Mouse (Mus musculus) cerebellum, postnatal 10 days (tissue): Measurements from ENCODE around the gene Lrig2.
"Not testable (repeated sequence)": the region's sequence is repeated elsewhere in the genome, so short reads cannot be mapped to it uniquely, and the experiment has no call there.

Source experiments
- DNase-seq, 2 experiments: peaks; one replicate each; pipeline ENCODE4 v3.0.0; 2021; ENCODE audit warnings: mixed read lengths in 2 of 2

The Lrig2 gene

GRCm38 (mm10) chr3:104431156-104431847 lies 80.4 kb downstream of the Lrig2 start:
- DNase-seq, result no peak

DNA sequence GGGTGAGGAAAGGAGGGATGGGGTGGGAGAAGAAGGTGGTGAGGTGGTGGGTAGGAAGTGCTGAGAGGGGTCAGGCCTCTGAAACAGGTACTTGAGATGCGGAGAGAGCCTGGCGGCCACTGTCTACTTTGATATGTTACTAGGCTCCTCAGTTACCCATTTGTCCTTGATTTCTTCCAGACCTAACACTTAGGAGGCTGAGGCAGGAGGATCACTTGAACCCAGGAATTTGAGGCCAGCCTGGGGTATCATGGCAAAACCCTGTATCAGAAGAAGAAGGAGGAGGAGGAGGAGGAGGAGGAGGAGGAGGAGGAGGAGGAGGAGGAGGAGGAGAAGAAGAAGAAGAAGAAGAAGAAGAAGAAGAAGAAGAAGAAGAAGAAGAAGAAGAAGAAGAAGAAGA lies 84.4 kb downstream of the Lrig2 start:
- DNase-seq, result not testable (repeated sequence)

DNA sequence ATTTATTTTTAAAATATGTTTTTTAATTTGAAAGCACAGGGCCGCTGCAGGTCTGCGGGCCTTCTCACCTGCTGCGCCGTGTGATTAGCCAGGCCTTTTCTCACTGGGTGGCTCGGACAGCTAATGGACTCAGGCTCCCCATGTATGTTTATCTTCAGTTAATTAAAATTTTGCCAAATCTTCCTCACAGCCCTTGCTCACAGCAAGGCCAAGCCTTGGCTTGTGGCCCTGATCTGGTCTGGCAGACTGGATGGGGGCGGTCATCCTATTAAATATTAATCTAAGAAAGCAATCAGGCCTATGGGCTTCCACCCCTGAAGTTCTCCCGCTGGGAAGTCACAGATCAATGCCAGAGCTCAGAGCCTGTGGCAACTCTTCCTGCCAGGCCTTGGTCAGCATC lies 87.4 kb downstream of the Lrig2 start:
- DNase-seq, result peak; percentile 86 to 95

- DNase-seq, result no peak
Measured at GRCm38 (mm10) chr3:104420929-104421328, 90.8 kb downstream of the Lrig2 start.

GRCm38 (mm10) chr3:104419990-104420389 lies 91.7 kb downstream of the Lrig2 start:
- no peak for DNase-seq

DNA sequence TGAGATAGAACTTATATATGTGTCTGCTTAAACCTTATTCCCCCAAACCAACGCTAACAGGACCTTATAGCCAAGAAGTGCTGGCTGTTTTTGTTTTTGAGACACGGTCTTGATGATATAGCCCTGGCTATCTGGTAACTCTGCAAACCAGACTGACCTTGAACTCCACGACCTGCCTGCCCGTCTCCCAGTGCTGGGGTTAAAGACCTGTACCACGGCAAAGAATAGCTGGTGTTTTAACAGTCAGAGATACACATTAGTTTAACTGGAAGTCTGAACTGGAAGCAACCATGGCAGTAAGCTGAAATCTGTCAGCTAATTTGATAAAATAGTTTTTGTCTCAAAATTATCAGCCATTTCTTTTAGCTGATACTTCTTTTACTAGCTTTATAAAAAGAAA lies 94.9 kb downstream of the Lrig2 start:
- DNase-seq, result no peak

DNA sequence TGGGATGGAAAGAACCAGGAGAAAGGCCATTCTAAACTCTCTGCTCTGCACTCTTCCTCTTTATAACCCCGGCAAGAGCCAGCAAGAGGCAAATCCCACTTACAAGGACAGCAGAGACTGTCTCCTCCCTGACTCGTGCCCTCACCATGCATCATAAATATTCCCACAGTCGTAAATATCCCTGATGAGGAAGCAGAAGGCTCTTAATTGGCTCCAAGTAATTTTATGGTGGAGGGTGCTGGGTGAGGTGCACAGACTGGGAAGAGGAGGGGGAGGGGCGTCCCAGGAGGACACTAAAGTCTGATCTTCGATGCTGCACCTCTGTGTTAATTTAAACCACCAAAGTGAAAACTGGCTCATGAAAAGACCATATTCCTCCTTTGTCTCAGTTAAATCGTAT lies 99.2 kb downstream of the Lrig2 start:
- no peak for DNase-seq

- no peak for DNase-seq
Measured at GRCm38 (mm10) chr3:104407506-104407905, 104.2 kb downstream of the Lrig2 start.

- DNase-seq, result no peak
Measured at GRCm38 (mm10) chr3:104403582-104403981, 108.1 kb downstream of the Lrig2 start.

GRCm38 (mm10) chr3:104401176-104401575 lies 110.5 kb downstream of the Lrig2 start:
- DNase-seq, result no peak

GRCm38 (mm10) chr3:104400126-104400525 lies 111.6 kb downstream of the Lrig2 start:
- no peak for DNase-seq

GRCm38 (mm10) chr3:104399296-104400045 lies 112.2 kb downstream of the Lrig2 start:
- DNase-seq, result peak; percentile 92 to 95

DNA sequence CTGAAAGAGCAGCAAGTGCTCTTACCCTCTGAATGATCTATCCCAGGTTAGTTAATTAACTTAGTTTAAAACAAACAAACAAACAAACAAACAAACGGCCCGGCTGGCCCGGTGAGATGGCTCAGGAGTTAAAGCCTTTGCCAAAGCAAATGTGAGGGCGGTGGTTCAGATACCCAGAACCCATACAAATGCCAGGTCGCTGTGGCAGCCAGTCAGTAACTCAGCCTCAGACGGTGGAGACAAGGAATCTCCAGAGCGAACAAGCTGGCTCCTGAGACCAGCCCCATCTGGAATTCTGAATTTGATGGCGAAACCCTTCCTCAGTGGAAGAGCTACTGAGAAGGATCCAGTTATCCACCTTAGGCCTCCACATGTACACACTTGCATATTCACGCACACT lies 114.4 kb downstream of the Lrig2 start:
- DNase-seq, result peak; percentile 77 to 88

DNA sequence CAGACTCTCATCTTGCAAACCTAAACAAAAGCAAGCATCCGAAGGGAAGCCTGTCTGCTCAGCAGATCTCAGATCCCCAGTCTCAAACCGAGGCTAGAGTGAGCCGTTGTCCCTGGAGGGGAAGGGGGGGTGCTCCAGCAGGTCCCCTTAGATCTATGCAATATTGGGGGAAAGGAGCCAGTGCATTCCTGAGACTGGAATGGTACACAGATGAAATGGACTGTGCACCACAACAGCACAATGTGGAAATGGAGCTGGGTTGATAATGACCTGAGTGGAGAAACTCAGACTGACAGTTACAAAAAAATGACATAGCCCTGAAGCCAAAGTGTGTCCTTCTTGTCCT lies 115.0 kb downstream of the Lrig2 start:
- no peak for DNase-seq

GRCm38 (mm10) chr3:104396067-104396735 lies 115.5 kb downstream of the Lrig2 start:
- DNase-seq, result peak; percentile 89 to 90

DNA sequence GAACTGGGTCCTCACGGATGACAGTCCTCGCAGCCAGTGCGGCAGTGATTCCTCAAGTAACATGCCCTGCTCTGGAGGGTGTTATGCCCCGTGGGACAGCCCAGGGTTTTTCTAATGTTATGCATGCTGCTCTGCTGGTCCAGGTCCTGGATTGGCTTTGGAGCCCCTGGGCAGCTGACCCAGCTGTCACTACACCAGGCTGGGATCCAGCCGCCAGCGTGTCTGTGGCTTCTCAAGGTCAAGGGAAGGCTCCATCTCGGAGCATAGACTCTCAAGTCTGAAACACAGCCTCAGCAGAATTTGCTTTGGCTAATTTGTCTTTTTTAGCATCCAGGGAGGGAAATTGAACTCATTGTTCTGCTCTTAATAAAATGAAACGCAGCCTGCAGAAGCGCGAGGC lies 121.6 kb downstream of the Lrig2 start:
- DNase-seq, result peak in 1 of 2 experiments; percentile 41

DNA sequence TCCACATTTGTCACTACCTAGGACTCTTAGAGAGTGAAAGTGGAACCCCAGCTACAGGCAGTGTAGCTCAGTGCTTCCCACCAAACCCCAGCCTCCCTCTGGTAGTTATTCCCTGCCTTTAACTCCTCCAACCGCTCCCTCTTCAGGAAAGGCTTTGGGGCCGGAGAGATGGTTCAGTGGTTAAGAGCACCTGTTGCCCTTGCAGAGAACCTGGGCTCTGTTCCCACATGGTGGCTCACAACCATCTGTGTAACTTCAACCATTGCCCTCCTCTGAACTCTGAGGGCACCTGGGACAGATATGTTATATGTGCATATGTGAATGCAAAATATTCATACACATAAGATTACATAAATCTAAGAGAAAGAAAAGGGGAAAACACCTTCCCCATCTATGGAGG lies 122.3 kb downstream of the Lrig2 start:
- no peak for DNase-seq

- peak; percentile 76 to 86 for DNase-seq
Measured at GRCm38 (mm10) chr3:104385587-104385986, 126.1 kb downstream of the Lrig2 start.

- peak; percentile 59 to 67 for DNase-seq
Measured at GRCm38 (mm10) chr3:104383681-104384341, 127.9 kb downstream of the Lrig2 start.

DNA sequence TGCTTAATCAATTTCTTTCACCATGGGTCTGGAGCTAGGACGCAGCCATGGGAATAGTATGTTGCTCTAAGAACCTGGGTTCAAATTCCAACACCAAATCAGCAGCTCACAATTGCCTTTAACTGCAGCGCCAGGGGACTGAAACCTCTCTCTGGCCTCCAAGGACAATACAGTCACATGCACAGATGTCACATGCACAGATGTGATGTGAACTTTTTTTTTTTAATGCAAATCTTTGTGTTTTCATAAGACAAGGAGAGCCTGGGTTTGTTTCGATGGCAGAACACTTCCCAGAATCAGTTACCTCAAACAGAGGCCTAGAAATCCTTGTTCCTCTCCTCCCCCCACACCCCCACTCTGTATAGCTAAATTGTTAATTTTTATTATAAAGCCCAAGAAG lies 133.5 kb downstream of the Lrig2 start:
- no peak for DNase-seq

DNA sequence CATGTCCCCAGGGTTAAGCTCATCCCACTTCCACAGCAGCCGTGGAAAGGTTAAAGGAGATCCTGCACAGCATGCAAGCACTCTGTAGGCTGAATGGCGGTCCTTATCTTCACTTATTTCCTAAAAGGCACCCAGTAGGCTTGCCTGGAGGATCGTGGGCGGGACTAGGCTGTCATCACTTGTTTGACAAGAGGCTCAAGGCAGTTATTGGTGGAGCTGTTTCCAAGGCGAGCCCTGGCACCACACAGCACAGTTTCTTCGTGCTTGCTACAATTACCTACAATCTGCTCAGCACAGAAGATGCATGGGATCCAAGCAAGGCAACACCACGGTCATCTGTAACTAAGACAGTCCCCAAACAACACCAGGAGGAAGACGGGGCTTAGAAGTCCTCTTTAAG lies 137.8 kb downstream of the Lrig2 start:
- no peak for DNase-seq

GRCm38 (mm10) chr3:104372374-104372773 lies 139.3 kb downstream of the Lrig2 start:
- no peak for DNase-seq

DNA sequence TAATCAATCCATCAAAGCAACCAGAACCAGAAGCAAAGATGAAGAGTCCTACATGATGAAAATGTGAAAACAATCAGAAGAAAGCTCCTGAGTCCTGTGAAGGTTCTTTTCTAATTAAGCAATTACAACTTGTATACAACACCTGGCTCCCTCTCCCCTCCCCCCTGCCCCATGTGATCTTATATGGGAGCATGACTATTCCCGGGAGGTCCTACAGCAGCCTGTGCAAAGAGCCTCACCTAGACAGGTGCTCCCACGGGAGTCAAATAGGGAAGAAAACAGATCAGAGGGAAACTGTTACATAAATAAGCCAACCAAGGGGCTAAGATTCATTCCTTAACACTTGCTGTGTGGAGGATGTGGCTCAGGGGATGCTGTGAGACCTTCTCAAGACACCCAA lies 143.8 kb downstream of the Lrig2 start:
- no peak for DNase-seq
